Mouse (Mus musculus) limb, embryonic 14.5 days (tissue): ENCODE results near the gene Nme7. TPM values are rescaled to one million over a fixed set of nuclear protein-coding genes. Genes with fewer than 3 reads are reported as not detected.

Experiments
- ATAC-seq: fragments of 200-750 bp; cut with Nextera tagmentation; 2 replicates; pipeline ENCODE4 v1.8.0; 2017; ENCODE audit warnings: low read depth, moderate number of reproducible peaks, moderate TSS enrichment; ENCODE audit not compliant: low FRiP score
- DNase-seq: peaks from one replicate; pipeline ENCODE4 v3.0.0-alpha.2; 2015; ENCODE audit warnings: low spot score
- H3K27ac ChIP-seq: fragments of 300-500 bp; sonication (generic); replicated peaks from 2 replicates; pipeline ENCODE4 v1.5.1; 2014; ENCODE audit warnings: low read depth, mild to moderate bottlenecking, low read length, moderate library complexity, mixed read lengths
- H3K27me3 ChIP-seq: fragments of 300-500 bp; sonication (generic); 2 replicates; pipeline ENCODE4 v1.6.1; 2014; ENCODE audit warnings: low read length, mixed read lengths; ENCODE audit not compliant: control insufficient read depth, insufficient read depth
- H3K36me3 ChIP-seq: fragments of 300-500 bp; sonication (generic); 2 replicates; pipeline ENCODE4 v1.6.1; 2014; ENCODE audit warnings: mild to moderate bottlenecking, low read length, moderate library complexity, mixed read lengths; ENCODE audit not compliant: control insufficient read depth, insufficient read depth
- H3K4me1 ChIP-seq: fragments of 300-500 bp; sonication (generic); 2 replicates; pipeline ENCODE4 v1.6.1; 2014; ENCODE audit warnings: antibody characterized with exemption, low read length, mixed read lengths; ENCODE audit not compliant: control insufficient read depth, insufficient read depth
- H3K4me2 ChIP-seq: fragments of 300-500 bp; sonication (generic); replicated peaks from 2 replicates; pipeline ENCODE4 v1.6.1; 2014; ENCODE audit warnings: low read depth, mild to moderate bottlenecking, low read length, moderate library complexity; ENCODE audit not compliant: severe bottlenecking
- H3K4me3 ChIP-seq: fragments of 300-500 bp; sonication (generic); replicated peaks from 2 replicates; pipeline ENCODE4 v1.5.1; 2014; ENCODE audit warnings: low read length
- H3K9ac ChIP-seq: fragments of 300-500 bp; sonication (generic); 2 replicates; pipeline ENCODE4 v1.6.1; 2014; ENCODE audit warnings: mild to moderate bottlenecking, low read depth, low read length, moderate library complexity; ENCODE audit not compliant: severe bottlenecking
- H3K9me3 ChIP-seq: fragments of 300-500 bp; sonication (generic); 2 replicates; pipeline ENCODE4 v1.6.1; 2016; ENCODE audit warnings: low read length; ENCODE audit not compliant: control insufficient read depth
- POLR2A ChIP-seq: fragments of 200-500 bp; IDR thresholded peaks from 2 replicates; pipeline ENCODE4 v1.8.0; 2012; ENCODE audit warnings: inconsistent platforms, mild to moderate bottlenecking, moderate library complexity, borderline replicate concordance; ENCODE audit not compliant: insufficient read depth, insufficient read length; ENCODE audit errors: extremely low read depth
- WGBS: fragments of 180-500 bp; shearing (Covaris S2); extraction: QIAGEN DNeasy Blood & Tissue Kit; methylation state at CpG from one replicate; pipeline ENCODE4 v1.1.7; 2014; 5-methylcytosine and 5-hydroxymethylcytosine counted together
- polyA plus RNA-seq, 2 experiments: library from polyadenylated mRNA; depleted of rRNA in 1 of 2; stranded (reverse) in 1 of 2; unstranded in 1 of 2; fragments of >200 nt; fragmentation: Nextera tagmentation in 1 of 2; extraction: Ambion mirVana in 1 of 2; gene quantifications; 2 replicates each; pipeline versions ENCODE4 v1.2.1 to v1.2.3; 2012 to 2014

Nme7 gene
- polyA plus RNA-seq, 2 experiments: 22.1 to 31.2 TPM

GRCm38 (mm10) chr1:164324221-164324620 is 20.3 kb downstream of the Nme7 start:
- 92% methylated on average over 4 of the region's 4 CpGs for WGBS

GRCm38 (mm10) chr1:164324878-164325277 is 21.0 kb downstream of the Nme7 start:
- Histone ChIP-seq H3K9me3 (no peaks in the 10 kb centered on the region), H3K4me3 (no peak overlapping the region), H3K27me3 (no peaks in the 10 kb centered on the region), H3K4me2 (no peak overlapping the region), H3K36me3 (no peaks in the 10 kb centered on the region), H3K4me1 (0 out of 2 replicates have a peak, but pooled peaks cover 2% of the 10 kb centered on the region), H3K27ac (no peak overlapping the region), H3K9ac (no peak overlapping the region)
- ATAC-seq (no peak), DNase-seq (no peak)
- 93% methylated on average over 2 of the region's 2 CpGs for WGBS
- TF ChIP-seq POLR2A: no peak

More at GRCm38 (mm10) chr1:164324221-164324620, 20.3 kb downstream of the Nme7 start:
- DNase-seq: no peak
- Histone ChIP-seq H3K27ac (no peak overlapping the region), H3K27me3 (no peaks in the 10 kb centered on the region), H3K9me3 (no peaks in the 10 kb centered on the region), H3K4me3 (no peak overlapping the region), H3K9ac (no peak overlapping the region), H3K4me2 (no peak overlapping the region), H3K36me3 (no peaks in the 10 kb centered on the region), H3K4me1 (0 out of 2 replicates have a peak, but pooled peaks cover 2% of the 10 kb centered on the region)
- TF ChIP-seq POLR2A: no peak
- no peak for ATAC-seq

GRCm38 (mm10) chr1:164326600-164327155 is 22.8 kb downstream of the Nme7 start:
- no peak overlapping the region for H3K9ac ChIP-seq
- H3K27me3 ChIP-seq: no peaks in the 10 kb centered on the region
- 45% methylated on average over 6 of the region's 6 CpGs for WGBS
- no peak overlapping the region for H3K27ac ChIP-seq
- H3K4me2 ChIP-seq: no peak overlapping the region
- H3K4me1 ChIP-seq: no peaks in the 10 kb centered on the region
- no peaks in the 10 kb centered on the region for H3K9me3 ChIP-seq
- TF ChIP-seq POLR2A: no peak
- H3K36me3 ChIP-seq: peaks cover 5% of the 10 kb centered on the region; the same call in 1 of the 2 replicates
- no peak for DNase-seq
- H3K4me3 ChIP-seq: no peak overlapping the region
- ATAC-seq: no peak

GRCm38 (mm10) chr1:164327764-164328163 is 23.8 kb downstream of the Nme7 start:
- no peak for TF ChIP-seq POLR2A
- Histone ChIP-seq H3K27ac (no peak overlapping the region), H3K4me3 (no peak overlapping the region), H3K36me3 (peaks cover 5% of the 10 kb centered on the region; the same call in 1 of the 2 replicates), H3K4me1 (no peaks in the 10 kb centered on the region), H3K9ac (no peak overlapping the region), H3K9me3 (no peaks in the 10 kb centered on the region), H3K4me2 (no peak overlapping the region), H3K27me3 (no peaks in the 10 kb centered on the region)
- 59% methylated on average over 7 of the region's 7 CpGs for WGBS
- DNase-seq (no peak), ATAC-seq (no peak)

GRCm38 (mm10) chr1:164332559-164332958 is 28.6 kb downstream of the Nme7 start:
- no peaks in the 10 kb centered on the region for H3K27me3 ChIP-seq
- H3K4me2 ChIP-seq: no peak overlapping the region
- no peak for TF ChIP-seq POLR2A
- H3K9ac ChIP-seq: no peak overlapping the region
- H3K9me3 ChIP-seq: no peaks in the 10 kb centered on the region
- H3K36me3 ChIP-seq: peaks cover 23% of the 10 kb centered on the region
- no peak for ATAC-seq
- H3K4me3 ChIP-seq: no peak overlapping the region
- H3K4me1 ChIP-seq: no peaks in the 10 kb centered on the region
- H3K27ac ChIP-seq: no peak overlapping the region
- DNase-seq: no peak
- WGBS: 62% methylated on average over 11 of the region's 11 CpGs
